Mouse (Mus musculus): ENCODE measurements at regions not wholly inside any gene's neighbourhood (a gene's known extent, or its start where the extent isn't known, plus 50 kb on each side); places are given as distances from the start of the nearest gene placed in this dataset.

- no peak overlapping the region for H3ac ChIP-seq (ENCODE audit: control insufficient read depth, insufficient read length, low read depth)
These were observed 50.9 kb upstream of the Kap start for GRCm38 (mm10) chr6:133904501-133904900.

GRCm38 (mm10) chr6:133934667-133935066 is 81.1 kb upstream of the Kap start:
- H3K79me3 ChIP-seq (ENCODE audit: low read depth) = no peaks in the 10 kb centered on the region
- no peak overlapping the region for H3K4me3 ChIP-seq (ENCODE audit: insufficient read depth, poor library complexity, severe bottlenecking)
- no peaks in the 10 kb centered on the region for H3K79me2 ChIP-seq (ENCODE audit: control insufficient read depth, insufficient read depth)
- no peaks in the 10 kb centered on the region for H3K27me3 ChIP-seq (ENCODE audit: control insufficient read depth, insufficient read depth, insufficient read length)
- TF ChIP-seq CEBPB (IDR thresholded peaks at IDR 0.05; ENCODE audit: low read depth) (no peak), USF1 (IDR thresholded peaks at IDR 0.05; ENCODE audit: low read depth) (no peak), MAX (IDR thresholded peaks at IDR 0.05) (no peak), FOSL1 (IDR thresholded peaks at IDR 0.05; ENCODE audit: insufficient read depth, low read length, poor library complexity, severe bottlenecking) (no peak), MYOD1 (IDR thresholded peaks at IDR 0.05; ENCODE audit: control insufficient read depth, insufficient read length, low read depth) (no peak)
- H3K36me3 ChIP-seq (ENCODE audit: control insufficient read depth, insufficient read depth) = no peaks in the 10 kb centered on the region
- H3ac ChIP-seq (ENCODE audit: control insufficient read depth, insufficient read length, low read depth) = no peak overlapping the region

More at GRCm38 (mm10) chr6:133904501-133904900, 50.9 kb upstream of the Kap start:
- no peaks in the 10 kb centered on the region for H3K79me3 ChIP-seq (ENCODE audit: low read depth)
- no peaks in the 10 kb centered on the region for H3K27me3 ChIP-seq (ENCODE audit: control insufficient read depth, insufficient read depth, insufficient read length)
- TF ChIP-seq USF1 (IDR thresholded peaks at IDR 0.05; ENCODE audit: low read depth) (no peak), MAX (IDR thresholded peaks at IDR 0.05) (no peak), FOSL1 (IDR thresholded peaks at IDR 0.05; ENCODE audit: insufficient read depth, low read length, poor library complexity, severe bottlenecking) (no peak), CEBPB (IDR thresholded peaks at IDR 0.05; ENCODE audit: low read depth) (no peak), MYOD1 (IDR thresholded peaks at IDR 0.05; ENCODE audit: control insufficient read depth, insufficient read length, low read depth) (no peak), CTCF (IDR thresholded peaks at IDR 0.05; ENCODE audit: control insufficient read depth, insufficient read depth, insufficient read length) (no peak), MYOG (IDR thresholded peaks at IDR 0.05; ENCODE audit: control insufficient read depth, extremely low read depth, insufficient read length) (no peak)
- H3K36me3 ChIP-seq (ENCODE audit: control insufficient read depth, insufficient read depth) = no peaks in the 10 kb centered on the region
- H3K79me2 ChIP-seq (ENCODE audit: control insufficient read depth, insufficient read depth) = no peaks in the 10 kb centered on the region
- no peak overlapping the region for H3K4me3 ChIP-seq (ENCODE audit: insufficient read depth, poor library complexity, severe bottlenecking)

- TF ChIP-seq FOSL1 (IDR thresholded peaks at IDR 0.05; ENCODE audit: insufficient read depth, low read length, poor library complexity, severe bottlenecking) (no peak), USF1 (IDR thresholded peaks at IDR 0.05; ENCODE audit: low read depth) (no peak), MYOG (IDR thresholded peaks at IDR 0.05; ENCODE audit: control insufficient read depth, extremely low read depth, insufficient read length) (no peak), MAX (IDR thresholded peaks at IDR 0.05) (no peak), MYOD1 (IDR thresholded peaks at IDR 0.05; ENCODE audit: control insufficient read depth, insufficient read length, low read depth) (no peak), CTCF (IDR thresholded peaks at IDR 0.05; ENCODE audit: control insufficient read depth, insufficient read depth, insufficient read length) (no peak), CEBPB (IDR thresholded peaks at IDR 0.05; ENCODE audit: low read depth) (no peak)
- no peak overlapping the region for H3ac ChIP-seq (ENCODE audit: control insufficient read depth, insufficient read length, low read depth)
- H3K4me3 ChIP-seq (ENCODE audit: insufficient read depth, poor library complexity, severe bottlenecking) = no peak overlapping the region
- H3K27me3 ChIP-seq (ENCODE audit: control insufficient read depth, insufficient read depth, insufficient read length) = no peaks in the 10 kb centered on the region
- no peaks in the 10 kb centered on the region for H3K79me2 ChIP-seq (ENCODE audit: control insufficient read depth, insufficient read depth)
- H3K79me3 ChIP-seq (ENCODE audit: low read depth) = no peaks in the 10 kb centered on the region
- H3K36me3 ChIP-seq (ENCODE audit: control insufficient read depth, insufficient read depth) = no peaks in the 10 kb centered on the region
These were observed 82.1 kb upstream of the Kap start for GRCm38 (mm10) chr6:133935671-133936070.

- no peak for TF ChIP-seq USF1 (IDR thresholded peaks at IDR 0.05; ENCODE audit: low read depth)
- no peak for TF ChIP-seq MYOD1 (IDR thresholded peaks at IDR 0.05; ENCODE audit: control insufficient read depth, insufficient read length, low read depth)
- TF ChIP-seq CEBPB (IDR thresholded peaks at IDR 0.05; ENCODE audit: low read depth) = no peak
- no peak for TF ChIP-seq FOSL1 (IDR thresholded peaks at IDR 0.05; ENCODE audit: insufficient read depth, low read length, poor library complexity, severe bottlenecking)
- no peak for TF ChIP-seq MAX (IDR thresholded peaks at IDR 0.05)
- no peak for TF ChIP-seq CTCF (IDR thresholded peaks at IDR 0.05; ENCODE audit: control insufficient read depth, insufficient read depth, insufficient read length)
- no peak for TF ChIP-seq MYOG (IDR thresholded peaks at IDR 0.05; ENCODE audit: control insufficient read depth, extremely low read depth, insufficient read length)
- Histone ChIP-seq H3K27me3 (ENCODE audit: control insufficient read depth, insufficient read depth, insufficient read length) (no peaks in the 10 kb centered on the region), H3K79me2 (ENCODE audit: control insufficient read depth, insufficient read depth) (no peaks in the 10 kb centered on the region), H3K36me3 (ENCODE audit: control insufficient read depth, insufficient read depth) (no peaks in the 10 kb centered on the region), H3K4me3 (ENCODE audit: insufficient read depth, poor library complexity, severe bottlenecking) (no peak overlapping the region), H3ac (ENCODE audit: control insufficient read depth, insufficient read length, low read depth) (no peak overlapping the region), H3K79me3 (ENCODE audit: low read depth) (no peaks in the 10 kb centered on the region)
These were observed 75.4 kb upstream of the Etv6 start for GRCm38 (mm10) chr6:133959902-133960634.

- Histone ChIP-seq H3K79me3 (ENCODE audit: low read depth) (no peaks in the 10 kb centered on the region), H3K27me3 (ENCODE audit: control insufficient read depth, insufficient read depth, insufficient read length) (no peaks in the 10 kb centered on the region), H3K4me3 (ENCODE audit: insufficient read depth, poor library complexity, severe bottlenecking) (no peak overlapping the region), H3K36me3 (ENCODE audit: control insufficient read depth, insufficient read depth) (no peaks in the 10 kb centered on the region), H3ac (ENCODE audit: control insufficient read depth, insufficient read length, low read depth) (no peak overlapping the region), H3K79me2 (ENCODE audit: control insufficient read depth, insufficient read depth) (no peaks in the 10 kb centered on the region)
- TF ChIP-seq MAX (IDR thresholded peaks at IDR 0.05) (no peak), CEBPB (IDR thresholded peaks at IDR 0.05; ENCODE audit: low read depth) (no peak), MYOG (IDR thresholded peaks at IDR 0.05; ENCODE audit: control insufficient read depth, extremely low read depth, insufficient read length) (no peak), FOSL1 (IDR thresholded peaks at IDR 0.05; ENCODE audit: insufficient read depth, low read length, poor library complexity, severe bottlenecking) (no peak), MYOD1 (IDR thresholded peaks at IDR 0.05; ENCODE audit: control insufficient read depth, insufficient read length, low read depth) (no peak), USF1 (IDR thresholded peaks at IDR 0.05; ENCODE audit: low read depth) (no peak), CTCF (IDR thresholded peaks at IDR 0.05; ENCODE audit: control insufficient read depth, insufficient read depth, insufficient read length) (peak; percentile 29)
These were observed 74.8 kb upstream of the Etv6 start for GRCm38 (mm10) chr6:133960713-133961112.

Data from C2C12 (cell line).